Mouse (Mus musculus) cerebellum, adult 2 months (tissue): Measurements from ENCODE around the gene Ece1. TPM values are rescaled to one million over a fixed set of nuclear protein-coding genes. Genes with fewer than 3 reads are reported as not detected.

Source experiments
- DNase-seq, 2 experiments: peaks; one replicate each; pipeline ENCODE4 v3.0.0; 2021
- H3K27ac ChIP-seq: fragments of 200-500 bp; 2 replicates; pipeline ENCODE4 v1.5.1; 2012; ENCODE audit warnings: low read length, control low read depth, inconsistent platforms; ENCODE audit not compliant: insufficient read depth
- H3K27me3 ChIP-seq: fragments of 200-500 bp; 2 replicates; pipeline ENCODE4 v1.6.1; 2012; ENCODE audit warnings: inconsistent platforms, mild to moderate bottlenecking, low read length, moderate library complexity; ENCODE audit not compliant: control insufficient read depth, insufficient read depth
- H3K4me1 ChIP-seq: fragments of 200-500 bp; 2 replicates; pipeline ENCODE4 v1.6.1; 2011; ENCODE audit warnings: low read length; ENCODE audit not compliant: control insufficient read depth, insufficient read depth
- H3K4me3 ChIP-seq: fragments of 200-500 bp; replicated peaks from 2 replicates; pipeline ENCODE3; 2011; ENCODE audit warnings: mild to moderate bottlenecking, low read depth, low read length, control low read depth; ENCODE audit not compliant: insufficient read depth
- CTCF ChIP-seq: fragments of 200-500 bp; IDR thresholded peaks from 2 replicates; pipeline ENCODE4 v1.5.1; 2011; ENCODE audit warnings: low read depth, mild to moderate bottlenecking, control low read depth, low read length, moderate library complexity, borderline replicate concordance; ENCODE audit not compliant: insufficient read depth
- POLR2A ChIP-seq: fragments of 200-500 bp; IDR thresholded peaks from 2 replicates; pipeline ENCODE4 v1.6.1; 2011; ENCODE audit warnings: low read length, control low read depth, borderline replicate concordance; ENCODE audit not compliant: insufficient read depth
- WGBS: fragments of 180-500 bp; shearing (Covaris S2); methylation state at CpG from one replicate; pipeline ENCODE4 v1.1.7; 2018; 5-methylcytosine and 5-hydroxymethylcytosine counted together
- polyA plus RNA-seq: library from polyadenylated mRNA; depleted of rRNA; stranded (reverse); fragments of >200 nt; gene quantifications from 2 replicates; pipeline ENCODE4 v1.2.3, GENCODE M21; 2012

Ece1 gene
- polyA plus RNA-seq, 1 experiment, result 48.5 TPM

- TF ChIP-seq POLR2A (no peak), CTCF (no peak)
- Histone ChIP-seq H3K4me3 (peak overlapping the region; percentile 67), H3K4me1 (peaks cover 11% of the 10 kb centered on the region; the same call in 1 of the 2 replicates), H3K27me3 (no peaks in the 10 kb centered on the region), H3K27ac (no peak overlapping the region; the same call in 1 of the 2 replicates)
- WGBS, result 16% methylated on average over 12 of the region's 12 CpGs
- DNase-seq, result no peak
Observed at GRCm38 (mm10) chr4:137994562-137995336, 132.7 kb downstream of the Ece1 start.

DNA sequence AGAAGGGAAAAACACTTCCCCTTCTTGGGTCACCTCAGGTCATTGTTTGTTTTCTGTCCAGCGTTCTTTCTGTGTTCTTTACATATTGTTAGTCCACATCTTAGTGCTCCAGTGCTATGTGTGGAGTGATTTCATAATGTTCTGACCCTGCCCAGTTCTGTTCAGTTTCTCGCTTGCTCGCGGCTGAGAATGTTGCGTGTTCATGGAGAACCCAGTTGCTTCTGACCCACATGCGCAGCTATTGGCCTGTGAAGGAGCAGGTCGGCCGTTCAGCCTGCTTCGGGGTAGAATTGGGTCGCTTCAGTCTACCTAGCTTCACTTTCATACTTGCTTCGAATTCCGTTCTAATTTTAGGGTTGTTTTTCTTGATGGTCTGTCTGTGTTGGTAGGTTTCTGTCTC is 133.4 kb downstream of the Ece1 start:
- no peak overlapping the region; the same call in 1 of the 2 replicates for H3K27ac ChIP-seq
- no peak for TF ChIP-seq CTCF
- no peak for TF ChIP-seq POLR2A
- 3% methylated on average over 12 of the region's 12 CpGs for WGBS
- peak; percentile 59 to 66 for DNase-seq
- peak overlapping the region; percentile 67 for H3K4me3 ChIP-seq
- peaks cover 11% of the 10 kb centered on the region; the same call in 1 of the 2 replicates for H3K4me1 ChIP-seq
- no peaks in the 10 kb centered on the region for H3K27me3 ChIP-seq

- WGBS, result 50% methylated on average over 4 of the region's 4 CpGs
- Histone ChIP-seq H3K4me1 (peaks cover 20% of the 10 kb centered on the region), H3K27me3 (no peaks in the 10 kb centered on the region), H3K27ac (no peak overlapping the region), H3K4me3 (no peak overlapping the region)
- TF ChIP-seq CTCF, result no peak
- DNase-seq, result no peak
Observed at GRCm38 (mm10) chr4:137998232-137998631, 136.2 kb downstream of the Ece1 start.

GRCm38 (mm10) chr4:138000682-138001081 is 138.6 kb downstream of the Ece1 start:
- peak; percentile 52 to 74 for DNase-seq
- no peak overlapping the region for H3K4me3 ChIP-seq
- WGBS, result 7% methylated on average over 7 of the region's 7 CpGs
- H3K4me1 ChIP-seq, result peaks cover 20% of the 10 kb centered on the region
- TF ChIP-seq POLR2A (no peak), CTCF (no peak)
- H3K27ac ChIP-seq, result no peak overlapping the region
- H3K27me3 ChIP-seq, result no peaks in the 10 kb centered on the region

GRCm38 (mm10) chr4:138003909-138004610 is 142.0 kb downstream of the Ece1 start:
- WGBS, result 87% methylated on average over 11 of the region's 11 CpGs
- DNase-seq, result no peak

GRCm38 (mm10) chr4:138005781-138006180 is 143.7 kb downstream of the Ece1 start:
- Histone ChIP-seq H3K27ac (no peak overlapping the region), H3K4me1 (peaks cover 16% of the 10 kb centered on the region; the same call in 1 of the 2 replicates), H3K27me3 (no peaks in the 10 kb centered on the region), H3K4me3 (no peak overlapping the region)
- no peak for TF ChIP-seq CTCF
- no peak for TF ChIP-seq POLR2A
- DNase-seq, result no peak
- 86% methylated on average over 1 of the region's 1 CpGs for WGBS

More at GRCm38 (mm10) chr4:138003909-138004610, 142.0 kb downstream of the Ece1 start:
- Histone ChIP-seq H3K27me3 (no peaks in the 10 kb centered on the region), H3K27ac (no peak overlapping the region), H3K4me3 (no peak overlapping the region), H3K4me1 (peaks cover 9% of the 10 kb centered on the region)
- TF ChIP-seq POLR2A (no peak), CTCF (no peak)

DNA sequence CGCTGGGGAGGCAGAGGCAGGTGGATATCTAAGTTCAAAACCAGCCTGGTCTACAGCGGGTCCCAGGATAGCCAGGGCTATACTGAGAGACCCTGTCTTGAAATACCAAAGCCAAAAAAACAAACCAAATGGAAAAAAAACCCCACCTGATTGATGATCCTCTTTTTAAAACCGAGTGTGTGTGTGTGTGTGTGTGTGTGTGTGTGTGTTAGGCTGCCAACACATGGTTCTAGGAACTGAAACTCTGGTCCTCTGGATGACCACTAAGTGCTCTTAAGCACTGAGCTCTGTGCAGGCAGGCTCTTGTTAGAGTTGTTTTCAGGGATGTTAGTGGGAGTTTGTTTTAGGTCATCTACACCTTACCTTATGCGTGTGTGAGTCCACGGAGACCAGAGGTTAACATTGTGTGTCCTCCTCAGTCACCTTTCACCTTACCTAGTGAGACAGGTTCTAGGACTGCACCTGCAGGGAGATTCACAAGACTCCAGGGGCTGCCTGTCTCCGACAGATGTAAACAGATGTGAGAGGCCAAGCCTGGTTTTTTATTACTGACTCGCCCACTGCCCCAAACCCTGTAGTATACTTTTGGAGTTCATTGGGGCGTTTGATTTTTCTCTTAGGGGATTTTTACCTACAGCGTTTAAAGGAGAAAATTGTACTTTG is 145.0 kb downstream of the Ece1 start:
- no peaks in the 10 kb centered on the region for H3K27me3 ChIP-seq
- 91% methylated on average over 9 of the region's 9 CpGs for WGBS

More for the DNA sequence above, 145.0 kb downstream of the Ece1 start:
- no peak for DNase-seq
- H3K4me3 ChIP-seq, result no peak overlapping the region
- H3K4me1 ChIP-seq, result peaks cover 15% of the 10 kb centered on the region; the same call in 1 of the 2 replicates
- TF ChIP-seq POLR2A, result no peak
- no peak for TF ChIP-seq CTCF
- H3K27ac ChIP-seq, result no peak overlapping the region
